Mouse (Mus musculus) embryonic facial prominence, embryonic 14.5 days (tissue): ENCODE measurements around the gene Tti1. TPM values are rescaled to one million over a fixed set of nuclear protein-coding genes. Genes with fewer than 3 reads are reported as not detected.

ENCODE experiments used
- ATAC-seq: fragments of 200-750 bp; cut with Nextera tagmentation; 2 replicates; pipeline ENCODE4 v1.8.0; 2017; ENCODE audit warnings: low read depth, moderate number of reproducible peaks, moderate TSS enrichment
- DNase-seq: peaks from one replicate; pipeline ENCODE4 v3.0.0-alpha.2; 2015; ENCODE audit warnings: low spot score
- H3K27ac ChIP-seq: fragments of 300-500 bp; sonication (generic); replicated peaks from 2 replicates; pipeline ENCODE4 v1.5.1; 2014; ENCODE audit warnings: low read depth, mild to moderate bottlenecking, low read length, moderate library complexity
- H3K27me3 ChIP-seq: fragments of 300-500 bp; sonication (generic); replicated peaks from 2 replicates; pipeline ENCODE4 v1.6.1; 2014; ENCODE audit warnings: low read length; ENCODE audit not compliant: control insufficient read depth, insufficient read depth
- H3K36me3 ChIP-seq: fragments of 300-500 bp; sonication (generic); 2 replicates; pipeline ENCODE4 v1.6.1; 2014; ENCODE audit warnings: low read length, mixed read lengths; ENCODE audit not compliant: control insufficient read depth, insufficient read depth
- H3K4me1 ChIP-seq: fragments of 300-500 bp; sonication (generic); 2 replicates; pipeline ENCODE4 v1.6.1; 2014; ENCODE audit warnings: antibody characterized with exemption, low read length; ENCODE audit not compliant: control insufficient read depth, insufficient read depth
- H3K4me2 ChIP-seq: fragments of 300-500 bp; sonication (generic); 2 replicates; pipeline ENCODE4 v1.6.1; 2014; ENCODE audit warnings: low read depth, mild to moderate bottlenecking, low read length, moderate library complexity, mixed read lengths
- H3K4me3 ChIP-seq: fragments of 300-500 bp; sonication (generic); 2 replicates; pipeline ENCODE4 v1.5.1; 2014; ENCODE audit warnings: low read depth, mild to moderate bottlenecking, low read length
- H3K9ac ChIP-seq: fragments of 300-500 bp; sonication (generic); 2 replicates; pipeline ENCODE4 v1.6.1; 2014; ENCODE audit warnings: low read depth, mild to moderate bottlenecking, low read length, moderate library complexity, mixed read lengths
- H3K9me3 ChIP-seq: fragments of 300-500 bp; sonication (generic); 2 replicates; pipeline ENCODE4 v1.6.1; 2016; ENCODE audit warnings: low read length; ENCODE audit not compliant: control insufficient read depth
- WGBS: fragments of 180-500 bp; shearing (Covaris S2); extraction: QIAGEN DNeasy Blood & Tissue Kit; methylation state at CpG from one replicate; pipeline ENCODE4 v1.1.7; 2014; 5-methylcytosine and 5-hydroxymethylcytosine counted together
- polyA plus RNA-seq: library from polyadenylated mRNA; unstranded; fragments of >200 nt; fragmentation: Nextera tagmentation; extraction: Ambion mirVana; gene quantifications from 2 replicates; pipeline ENCODE4 v1.2.1, GENCODE M21; 2014

The Tti1 gene
- polyA plus RNA-seq, 1 experiment from 2014 or later, result 17.0 TPM

DNA sequence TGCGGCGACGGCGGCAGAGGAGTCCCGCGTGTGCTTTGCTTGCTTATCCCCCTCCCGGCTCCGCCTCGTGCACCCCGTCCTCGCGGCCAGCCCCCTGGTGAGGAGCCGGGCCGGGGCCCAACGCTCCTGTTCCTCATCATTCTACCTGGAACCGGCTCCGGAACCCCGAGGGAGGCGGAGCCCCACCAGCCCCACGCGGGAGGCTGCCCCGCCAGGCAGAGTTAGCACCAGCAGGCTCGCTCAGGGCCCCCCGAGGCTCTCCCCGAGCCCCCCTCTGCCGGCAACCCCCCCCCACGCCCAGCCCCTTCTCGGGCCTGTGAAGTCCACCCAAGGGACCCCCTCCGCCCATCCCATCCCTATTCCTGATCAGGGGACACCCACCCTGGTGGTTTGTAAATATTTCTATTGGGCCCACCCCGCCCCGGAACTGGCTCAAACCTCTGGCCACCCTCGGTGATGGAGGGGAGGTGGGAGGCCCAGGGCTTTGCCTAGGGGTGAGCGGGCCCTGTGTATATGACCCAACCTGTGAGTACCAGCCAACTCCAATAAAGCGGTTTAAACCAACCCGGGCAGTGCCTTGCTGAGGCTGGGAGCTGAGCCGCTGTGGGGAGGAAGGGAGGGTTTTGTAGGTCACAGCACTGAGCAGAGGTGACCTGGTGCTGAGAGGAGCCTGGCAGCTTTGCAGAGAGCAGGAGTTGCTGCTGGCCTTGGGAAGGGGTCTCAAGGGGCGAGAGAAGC is 83.9 kb downstream of the Tti1 start:
- WGBS, result 23% methylated on average over 11 of the region's 37 CpGs
- DNase-seq (no peak), ATAC-seq (no peak)
- no peaks in the 10 kb centered on the region for H3K36me3 ChIP-seq
- peak overlapping the region; percentile 54 for H3K4me3 ChIP-seq
- H3K9me3 ChIP-seq, result no peaks in the 10 kb centered on the region
- peaks cover 4% of the 10 kb centered on the region for H3K4me1 ChIP-seq
- H3K27ac ChIP-seq, result no peak overlapping the region
- peak overlapping the region; percentile 71 for H3K9ac ChIP-seq
- H3K4me2 ChIP-seq, result peak overlapping the region; percentile 94
- peaks cover 29% of the 10 kb centered on the region for H3K27me3 ChIP-seq

DNA sequence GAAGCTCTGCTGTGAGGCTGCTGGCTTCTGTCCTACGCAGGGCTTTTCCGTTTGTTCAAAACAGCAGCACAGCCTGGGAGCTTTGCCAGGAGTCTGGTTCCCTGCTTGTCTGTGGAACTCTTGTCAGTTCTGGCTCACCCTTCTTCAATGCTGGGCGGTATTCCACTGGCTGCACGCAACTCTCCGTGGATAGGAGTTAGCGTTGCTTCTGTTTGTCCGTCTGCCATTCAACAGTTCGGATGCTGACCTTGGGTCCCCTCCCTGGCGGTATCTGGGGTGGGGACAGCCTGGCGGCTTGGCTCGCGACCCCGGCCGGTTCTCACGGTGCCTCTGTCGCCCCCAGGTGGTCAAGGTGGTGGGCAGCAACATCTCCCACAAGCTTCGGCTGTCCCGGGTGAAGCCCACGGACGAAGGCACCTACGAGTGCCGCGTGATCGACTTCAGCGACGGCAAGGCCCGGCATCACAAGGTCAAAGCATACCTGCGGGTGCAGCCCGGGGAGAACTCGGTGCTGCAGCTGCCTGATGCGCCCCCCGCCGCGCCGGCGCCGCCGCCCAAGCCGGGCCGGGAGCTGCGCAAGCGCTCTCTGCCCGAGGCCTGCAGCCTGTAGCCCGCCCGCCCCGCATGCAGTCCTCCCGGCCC is 84.6 kb downstream of the Tti1 start:
- Histone ChIP-seq H3K27ac (peak overlapping the region; percentile 39; the same call in 1 of the 2 replicates), H3K9ac (peak overlapping the region; percentile 71), H3K4me3 (peak overlapping the region; percentile 54), H3K9me3 (no peaks in the 10 kb centered on the region), H3K4me1 (peaks cover 4% of the 10 kb centered on the region), H3K27me3 (peaks cover 34% of the 10 kb centered on the region), H3K36me3 (no peaks in the 10 kb centered on the region), H3K4me2 (peak overlapping the region; percentile 94)
- DNase-seq (peak; percentile 96), ATAC-seq (peak; percentile 78)
- 0% methylated on average over 24 of the region's 47 CpGs for WGBS

DNA sequence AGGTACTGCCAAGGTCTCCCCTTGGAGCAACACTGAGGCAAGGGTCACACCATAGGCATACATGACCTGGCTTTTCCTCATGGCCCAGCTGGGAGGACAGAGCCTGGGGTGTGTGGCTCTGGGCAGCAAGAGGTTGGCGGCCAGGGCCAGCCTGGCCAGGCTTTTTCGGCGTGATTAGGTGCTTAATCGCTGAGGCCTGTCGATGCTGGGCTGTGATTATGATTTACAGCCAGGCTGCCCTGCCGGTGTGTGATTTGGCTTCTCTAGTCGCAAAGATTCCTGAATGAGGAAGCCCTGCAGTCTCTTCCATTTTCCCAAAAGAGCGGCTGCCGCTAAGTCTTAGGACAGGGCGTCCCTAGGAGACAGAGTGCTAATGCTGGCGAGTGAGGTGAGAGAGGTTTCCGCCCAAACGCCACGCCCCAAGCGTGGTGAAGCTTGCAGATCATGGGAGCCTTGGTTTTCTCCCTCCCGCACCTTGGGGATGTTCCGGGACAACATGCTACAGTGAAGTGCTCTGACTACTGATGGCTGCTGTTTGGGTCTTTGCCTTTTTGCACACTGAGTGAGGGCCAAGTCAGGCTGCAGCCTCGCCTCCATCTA is 87.5 kb downstream of the Tti1 start:
- Histone ChIP-seq H3K4me3 (no peak overlapping the region), H3K4me1 (peaks cover 4% of the 10 kb centered on the region), H3K27me3 (peaks cover 35% of the 10 kb centered on the region), H3K4me2 (peak overlapping the region; percentile 28), H3K36me3 (no peaks in the 10 kb centered on the region), H3K9ac (0 out of 2 replicates have a peak overlapping the region, but pooled peaks have one; percentile 14), H3K27ac (no peak overlapping the region), H3K9me3 (no peaks in the 10 kb centered on the region)
- 9% methylated on average over 18 of the region's 18 CpGs for WGBS
- DNase-seq (no peak), ATAC-seq (no peak)

DNA sequence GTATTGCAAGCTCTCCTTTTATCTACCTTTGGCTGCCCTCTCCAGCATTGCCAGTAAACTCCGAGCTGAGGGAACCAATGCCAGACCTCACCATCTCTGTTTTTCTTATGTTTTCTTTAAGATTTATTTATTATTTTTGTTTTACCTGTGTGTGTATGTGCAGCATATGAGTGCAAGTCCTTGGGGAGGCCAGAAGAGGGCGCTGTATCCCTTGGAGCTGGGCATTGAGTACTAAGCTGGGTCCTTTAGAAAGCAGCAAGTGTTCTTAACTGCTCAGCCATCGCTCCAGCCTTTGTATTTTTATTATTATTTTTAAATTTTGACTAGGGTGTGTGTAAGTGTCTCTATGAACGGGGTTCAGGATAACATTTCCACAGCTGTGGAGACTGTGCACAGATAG is 91.6 kb downstream of the Tti1 start:
- no peak overlapping the region for H3K9ac ChIP-seq
- H3K9me3 ChIP-seq, result no peaks in the 10 kb centered on the region
- WGBS, result 82% methylated on average over 4 of the region's 4 CpGs
- H3K36me3 ChIP-seq, result no peaks in the 10 kb centered on the region
- no peak overlapping the region for H3K4me3 ChIP-seq
- DNase-seq, result no peak
- H3K4me1 ChIP-seq, result no peaks in the 10 kb centered on the region; the same call in 1 of the 2 replicates
- H3K4me2 ChIP-seq, result no peak overlapping the region
- H3K27ac ChIP-seq, result no peak overlapping the region
- peaks cover 29% of the 10 kb centered on the region for H3K27me3 ChIP-seq
- ATAC-seq, result no peak

DNA sequence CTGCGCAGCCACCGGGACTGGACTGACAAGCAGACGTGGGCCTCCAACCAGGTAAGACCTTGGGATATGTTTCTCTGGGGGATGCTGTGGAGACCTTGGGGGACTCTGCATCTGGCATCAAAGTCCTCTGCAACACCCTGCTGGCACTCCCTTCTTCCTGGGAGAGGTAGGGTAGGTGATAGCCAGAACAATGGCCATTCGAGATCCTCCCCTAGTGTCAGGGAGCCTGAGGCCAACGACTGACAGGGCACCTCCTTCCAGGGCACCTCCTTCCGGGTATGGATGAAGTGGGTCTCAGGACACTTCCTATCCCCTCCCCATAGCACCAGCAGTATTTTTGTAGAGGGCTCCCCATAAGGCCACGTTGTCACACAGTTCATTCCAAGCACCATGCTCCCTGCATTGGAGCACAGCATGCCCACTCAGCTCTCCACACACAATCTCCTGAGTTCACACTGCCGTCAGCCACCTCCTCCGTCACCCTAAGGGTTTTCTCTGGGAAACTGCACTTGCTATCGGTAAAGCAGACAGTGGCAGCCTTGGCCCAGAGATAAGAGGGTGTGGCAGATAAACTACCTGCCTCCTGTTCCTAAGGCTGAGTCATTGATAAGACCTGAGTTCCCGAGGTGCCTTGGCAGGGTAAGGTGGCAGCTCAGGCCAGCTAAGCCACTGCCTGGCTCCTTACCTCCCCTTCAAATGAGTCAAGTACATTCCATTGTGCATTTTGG is 92.6 kb downstream of the Tti1 start:
- H3K9me3 ChIP-seq, result no peaks in the 10 kb centered on the region
- H3K4me2 ChIP-seq, result no peak overlapping the region
- H3K4me3 ChIP-seq, result no peak overlapping the region
- peaks cover 19% of the 10 kb centered on the region for H3K27me3 ChIP-seq
- no peaks in the 10 kb centered on the region; the same call in 1 of the 2 replicates for H3K4me1 ChIP-seq
- ATAC-seq, result no peak
- WGBS, result 72% methylated on average over 11 of the region's 11 CpGs
- H3K36me3 ChIP-seq, result no peaks in the 10 kb centered on the region
- H3K27ac ChIP-seq, result no peak overlapping the region
- no peak for DNase-seq
- no peak overlapping the region for H3K9ac ChIP-seq

DNA sequence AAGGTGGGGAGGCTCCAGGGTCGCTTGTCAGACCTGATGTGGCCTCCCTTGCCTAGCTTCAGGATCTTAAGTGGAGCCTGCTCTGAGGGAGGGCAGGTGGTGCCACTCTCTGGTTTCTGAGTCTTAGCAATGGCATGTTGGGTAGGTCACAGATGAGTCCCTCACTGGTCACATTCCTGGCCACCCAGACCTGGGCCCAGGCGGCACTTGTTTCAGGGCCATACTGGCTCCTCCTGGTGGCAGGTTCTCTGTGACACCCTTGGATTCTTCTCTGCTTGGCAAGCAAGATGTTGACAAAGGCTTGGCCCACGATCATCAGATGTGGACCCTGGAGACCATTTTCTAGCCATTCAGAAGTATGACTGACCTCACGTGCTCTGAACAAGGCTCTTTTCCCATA is 95.6 kb downstream of the Tti1 start:
- DNase-seq (no peak), ATAC-seq (no peak)
- no peaks in the 10 kb centered on the region for H3K4me1 ChIP-seq
- H3K9me3 ChIP-seq, result no peaks in the 10 kb centered on the region
- H3K9ac ChIP-seq, result no peak overlapping the region
- H3K36me3 ChIP-seq, result no peaks in the 10 kb centered on the region
- 76% methylated on average over 4 of the region's 4 CpGs for WGBS
- no peak overlapping the region for H3K27ac ChIP-seq
- no peaks in the 10 kb centered on the region for H3K27me3 ChIP-seq
- H3K4me2 ChIP-seq, result no peak overlapping the region
- no peak overlapping the region for H3K4me3 ChIP-seq

Other genes starting within 250 kb of the Tti1 start
- 0.80 and 1.4 TPM in 2 replicates for gene Vstm2l, start 113.8 kb downstream of the Tti1 start, polyA plus RNA-seq
- 32.8 and 37.5 TPM in 2 replicates for gene Rprd1b, start 64 bp upstream of the Tti1 start, polyA plus RNA-seq
- 18.8 and 19.9 TPM in 2 replicates for gene Tgm2, start 118.0 kb upstream of the Tti1 start, polyA plus RNA-seq
- 5.4 and 6.8 TPM in 2 replicates for gene D630003M21Rik, start 200.8 kb upstream of the Tti1 start, polyA plus RNA-seq
- not detected in 2 replicates for gene Bpi, start 229.7 kb upstream of the Tti1 start, polyA plus RNA-seq